Mouse (Mus musculus): ENCODE measurements around the gene Cpt1a.

The Cpt1a gene

GRCm38 (mm10) chr19:3428057-3428830, 106.1 kb downstream of the Cpt1a start:
- no peak for DNase-seq (ENCODE audit: inconsistent ontology term)

GRCm38 (mm10) chr19:3429156-3429816, 107.2 kb downstream of the Cpt1a start:
- DNase-seq (ENCODE audit: inconsistent ontology term), result no peak

GRCm38 (mm10) chr19:3431066-3431465, 108.9 kb downstream of the Cpt1a start:
- DNase-seq (ENCODE audit: inconsistent ontology term), result no peak

GRCm38 (mm10) chr19:3431969-3432368, 109.8 kb downstream of the Cpt1a start:
- DNase-seq (ENCODE audit: inconsistent ontology term), result no peak

GRCm38 (mm10) chr19:3434124-3434523, 112.0 kb downstream of the Cpt1a start:
- DNase-seq (ENCODE audit: inconsistent ontology term), result no peak

- DNase-seq (ENCODE audit: inconsistent ontology term), result no peak
Observed at GRCm38 (mm10) chr19:3434641-3435040, 112.5 kb downstream of the Cpt1a start.

Data from Muller cell, postnatal 12 days (primary cell).